Mouse (Mus musculus) retina, postnatal 7 days (tissue): ENCODE results near the gene Fndc1.

ENCODE experiments used
- DNase-seq: peaks from one replicate; pipeline ENCODE4 v3.0.0-alpha.2; 2012; ENCODE audit warnings: low read depth, low spot score

Gene Fndc1

GRCm38 (mm10) chr17:7820176-7820575 is 6.9 kb downstream of the Fndc1 start:
- DNase-seq, result no peak

- no peak for DNase-seq
These were observed 10.5 kb downstream of the Fndc1 start for GRCm38 (mm10) chr17:7816602-7817001.

GRCm38 (mm10) chr17:7814433-7814832 is 12.7 kb downstream of the Fndc1 start:
- DNase-seq, result no peak

GRCm38 (mm10) chr17:7808043-7808442 is 19.1 kb downstream of the Fndc1 start:
- DNase-seq, result no peak

- DNase-seq, result no peak
These were observed 22.0 kb downstream of the Fndc1 start for GRCm38 (mm10) chr17:7805105-7805504.

GRCm38 (mm10) chr17:7802483-7802882 is 24.6 kb downstream of the Fndc1 start:
- no peak for DNase-seq

- DNase-seq, result no peak
These were observed 27.2 kb downstream of the Fndc1 start for GRCm38 (mm10) chr17:7799894-7800293.

GRCm38 (mm10) chr17:7795584-7795983 is 31.5 kb downstream of the Fndc1 start:
- DNase-seq, result no peak

- DNase-seq, result no peak
These were observed 31.9 kb downstream of the Fndc1 start for GRCm38 (mm10) chr17:7795168-7795567.

GRCm38 (mm10) chr17:7794093-7794492 is 33.0 kb downstream of the Fndc1 start:
- DNase-seq, result peak; percentile 11

GRCm38 (mm10) chr17:7790512-7790911 is 36.6 kb downstream of the Fndc1 start:
- DNase-seq, result no peak

GRCm38 (mm10) chr17:7774101-7774500 is 53.0 kb downstream of the Fndc1 start:
- DNase-seq, result no peak

- DNase-seq, result no peak
These were observed 67.3 kb downstream of the Fndc1 start for GRCm38 (mm10) chr17:7759786-7760185.

GRCm38 (mm10) chr17:7755001-7755400 is 72.1 kb downstream of the Fndc1 start:
- DNase-seq, result no peak

GRCm38 (mm10) chr17:7753383-7753782 is 73.7 kb downstream of the Fndc1 start:
- no peak for DNase-seq

GRCm38 (mm10) chr17:7749051-7749815 is 77.9 kb downstream of the Fndc1 start:
- DNase-seq, result no peak

- DNase-seq, result no peak
These were observed 80.3 kb downstream of the Fndc1 start for GRCm38 (mm10) chr17:7746841-7747240.

- no peak for DNase-seq
These were observed 82.1 kb downstream of the Fndc1 start for GRCm38 (mm10) chr17:7744976-7745375.

GRCm38 (mm10) chr17:7740988-7741387 is 86.1 kb downstream of the Fndc1 start:
- DNase-seq, result no peak

- no peak for DNase-seq
These were observed 104.1 kb downstream of the Fndc1 start for GRCm38 (mm10) chr17:7722991-7723390.

GRCm38 (mm10) chr17:7718886-7719285 is 108.2 kb downstream of the Fndc1 start:
- DNase-seq, result no peak

- no peak for DNase-seq
These were observed 109.2 kb downstream of the Fndc1 start for GRCm38 (mm10) chr17:7717945-7718344.

- no peak for DNase-seq
These were observed 114.1 kb downstream of the Fndc1 start for GRCm38 (mm10) chr17:7713020-7713419.

GRCm38 (mm10) chr17:7707073-7707472 is 120.0 kb downstream of the Fndc1 start:
- no peak for DNase-seq
